Mouse (Mus musculus): Measurements from ENCODE around the gene Mc1r. TPM values are rescaled to one million over a fixed set of nuclear protein-coding genes. Genes with fewer than 3 reads are reported as not detected.

Gene Mc1r
- polyA plus RNA-seq, 1 experiment from 2014 or later: 0.32 TPM

Other genes starting within 250 kb of the Mc1r start
- 27.9 and 33.5 TPM in 2 replicates for gene Sult5a1, start 248.8 kb upstream of the Mc1r start, polyA plus RNA-seq (2014; fragmentation: Nextera tagmentation; extraction: Ambion mirVana)
- gene Dpep1, start 220.9 kb upstream of the Mc1r start, polyA plus RNA-seq (2014; fragmentation: Nextera tagmentation; extraction: Ambion mirVana): 7.0 and 9.2 TPM in 2 replicates
- gene Chmp1a, start 194.3 kb upstream of the Mc1r start, polyA plus RNA-seq (2014; fragmentation: Nextera tagmentation; extraction: Ambion mirVana): 113 and 133 TPM in 2 replicates
- 5.7 and 6.1 TPM in 2 replicates for gene Spata33, start 194.3 kb upstream of the Mc1r start, polyA plus RNA-seq (2014; fragmentation: Nextera tagmentation; extraction: Ambion mirVana)
- 31.1 and 36.7 TPM in 2 replicates for gene Cdk10, start 182.3 kb upstream of the Mc1r start, polyA plus RNA-seq (2014; fragmentation: Nextera tagmentation; extraction: Ambion mirVana)
- gene Spata2l, start 170.9 kb upstream of the Mc1r start, polyA plus RNA-seq (2014; fragmentation: Nextera tagmentation; extraction: Ambion mirVana): 4.3 and 4.9 TPM in 2 replicates
- gene Zfp276, start 152.9 kb upstream of the Mc1r start, polyA plus RNA-seq (2014; fragmentation: Nextera tagmentation; extraction: Ambion mirVana): 19.5 and 21.4 TPM in 2 replicates
- 24.5 and 26.3 TPM in 2 replicates for gene Vps9d1, start 152.8 kb upstream of the Mc1r start, polyA plus RNA-seq (2014; fragmentation: Nextera tagmentation; extraction: Ambion mirVana)
- gene Fanca, start 88.5 kb upstream of the Mc1r start, polyA plus RNA-seq (2014; fragmentation: Nextera tagmentation; extraction: Ambion mirVana): 20.9 and 24.8 TPM in 2 replicates
- 2.7 and 2.8 TPM in 2 replicates for gene Spire2, start 74.4 kb upstream of the Mc1r start, polyA plus RNA-seq (2014; fragmentation: Nextera tagmentation; extraction: Ambion mirVana)
- 159 and 163 TPM in 2 replicates for gene Tcf25, start 33.4 kb upstream of the Mc1r start, polyA plus RNA-seq (2014; fragmentation: Nextera tagmentation; extraction: Ambion mirVana)
- gene Tubb3, start 4.3 kb downstream of the Mc1r start, polyA plus RNA-seq (2014; fragmentation: Nextera tagmentation; extraction: Ambion mirVana): 81.9 and 99.5 TPM in 2 replicates
- gene Def8, start 16.4 kb downstream of the Mc1r start, polyA plus RNA-seq (2014; fragmentation: Nextera tagmentation; extraction: Ambion mirVana): 34.1 and 37.9 TPM in 2 replicates
- gene Afg3l1, start 70.8 kb downstream of the Mc1r start, polyA plus RNA-seq (2014; fragmentation: Nextera tagmentation; extraction: Ambion mirVana): 33.5 and 33.6 TPM in 2 replicates
- gene Dbndd1, start 108.4 kb downstream of the Mc1r start, polyA plus RNA-seq (2014; fragmentation: Nextera tagmentation; extraction: Ambion mirVana): 13.5 and 14.4 TPM in 2 replicates
- 27.1 and 30.7 TPM in 2 replicates for gene Gas8, start 111.7 kb downstream of the Mc1r start, polyA plus RNA-seq (2014; fragmentation: Nextera tagmentation; extraction: Ambion mirVana)
- 9.5 and 9.6 TPM in 2 replicates for gene Rhou, start 246.8 kb downstream of the Mc1r start, polyA plus RNA-seq (2014; fragmentation: Nextera tagmentation; extraction: Ambion mirVana)

Data from embryonic facial prominence, embryonic 14.5 days (tissue).